Mouse (Mus musculus) stomach, postnatal 0 days (tissue): ENCODE results near the gene Pfas.

Source experiments
- CTCF ChIP-seq: IDR thresholded peaks from 2 replicates; pipeline ENCODE4 v1.5.1; 2016; ENCODE audit warnings: antibody characterized with exemption, low read depth, mild to moderate bottlenecking, moderate library complexity
- EP300 ChIP-seq: optimal IDR thresholded peaks from 2 replicates; pipeline ENCODE3; 2016; ENCODE audit warnings: antibody characterized with exemption

GRCm38 (mm10) chr11:68965050-68965449 is 43.2 kb downstream of the Pfas start:
- no peak for TF ChIP-seq CTCF
- no peak for TF ChIP-seq EP300
